22 mouse cellular contexts compared by ENCODE assay signal in genomic region chr4:149623711-149624110, GRCm38 (mm10). TPM values are rescaled to one million over a fixed set of nuclear protein-coding genes. Genes with fewer than 3 reads are reported as not detected.
DNase-seq lines count a peak whose midpoint lies in the region; ATAC-seq and TF ChIP-seq lines count a peak whose summit lies in the region.
"Had no signal": no experiment of that assay in that cellular context is flagged by ENCODE, and none has a peak within 500 bp of the region (broad histone marks: within the 10 kb centered on the region; RNA-seq: fewer than 3 reads in every experiment).

No protein-coding gene starts in this region.

- TF ChIP-seq POLR2A in MEL (IDR thresholded peaks at IDR 0.05; ENCODE audit: control insufficient read depth in 1 of 2, insufficient read depth in 1 of 2, low read depth in 1 of 2, low read length in 2 of 2, poor library complexity in 1 of 2), result no peak

- H3K27ac ChIP-seq in MEL (ENCODE audit: control insufficient read depth, low read depth, low read length), result no peak overlapping the region
- H3K27ac ChIP-seq in kidney, embryonic 14.5 days (ENCODE audit: low read depth, low read length), result no peak overlapping the region
- H3K27ac ChIP-seq: embryonic facial prominence, embryonic 13.5 days; embryonic facial prominence, embryonic 15.5 days; forebrain, embryonic 13.5 days; forebrain, embryonic 15.5 days had no signal

- WGBS in kidney, embryonic 14.5 days, result 87% methylated on average over 5 of the region's 5 CpGs

- DNase-seq in heart, adult 11 months, result peak; percentile 79
- no peak for DNase-seq in heart, postnatal 10 days
- DNase-seq in MEL (ENCODE audit: low read depth, low spot score), result no peak
- DNase-seq in Muller cell, postnatal 12 days (ENCODE audit: inconsistent ontology term), result peak; percentile 74
- peak; percentile 11 for DNase-seq in fat pad, adult 2 months (ENCODE audit: extremely low read depth, low read depth, low spot score)
- DNase-seq in adrenal gland, postnatal 4 days (ENCODE audit: low spot score in 2 of 2), result no peak
- DNase-seq: adrenal gland, adult 2 months; adrenal gland, postnatal 10 days; adrenal gland, postnatal 25 days; cerebellum, adult 11 months; cerebellum, adult 18-20 months; cerebellum, adult 8-10 months; cerebellum, adult 9-11 months; cerebellum, postnatal 25 days; embryo, embryonic 11 days; forebrain, postnatal 0 days had no signal

- no peak overlapping the region for H3K4me3 ChIP-seq in MEL (ENCODE audit: control insufficient read depth in 1 of 2, insufficient read depth in 1 of 2, low read depth in 2 of 2, low read length in 2 of 2)
- no peak overlapping the region for H3K4me3 ChIP-seq in kidney, embryonic 14.5 days (ENCODE audit: low read length)
- H3K4me3 ChIP-seq: embryonic facial prominence, embryonic 13.5 days; embryonic facial prominence, embryonic 15.5 days; erythroblast, embryonic 14.5 days; forebrain, embryonic 13.5 days; forebrain, embryonic 15.5 days had no signal

- no peaks in the 10 kb centered on the region for H3K4me1 ChIP-seq in MEL (ENCODE audit: control insufficient read depth in 1 of 2, insufficient read depth in 2 of 2, low read length in 2 of 2)
- no peaks in the 10 kb centered on the region for H3K4me1 ChIP-seq in kidney, embryonic 14.5 days (ENCODE audit: control insufficient read depth, insufficient read depth, low read length)
- H3K4me1 ChIP-seq: embryonic facial prominence, embryonic 15.5 days had no signal

- H3K4me2 ChIP-seq in kidney, embryonic 14.5 days (replicated peaks; ENCODE audit: low read depth, low read length), result no peak overlapping the region
- H3K4me2 ChIP-seq: embryonic facial prominence, embryonic 13.5 days; embryonic facial prominence, embryonic 15.5 days; forebrain, embryonic 13.5 days; forebrain, embryonic 15.5 days had no signal

- no peak for TF ChIP-seq RAD21 in MEL (IDR thresholded peaks at IDR 0.05; ENCODE audit: low read depth, low read length)

- peaks cover 10 to 12% of the 10 kb centered on the region in 2 experiments for H3K27me3 ChIP-seq in MEL (ENCODE audit: control insufficient read depth in 1 of 2, insufficient read depth in 2 of 2, low read length in 2 of 2)
- no peaks in the 10 kb centered on the region for H3K27me3 ChIP-seq in kidney, embryonic 14.5 days (ENCODE audit: control insufficient read depth, insufficient read depth, low read length)
- H3K27me3 ChIP-seq: embryonic facial prominence, embryonic 13.5 days; embryonic facial prominence, embryonic 15.5 days; forebrain, embryonic 13.5 days; forebrain, embryonic 15.5 days had no signal

- no peaks in the 10 kb centered on the region for H3K36me3 ChIP-seq in MEL (ENCODE audit: control insufficient read depth in 1 of 2, insufficient read depth in 2 of 2, low read length in 2 of 2)
- peaks cover 3% of the 10 kb centered on the region; the same call in 1 of the 2 replicates for H3K36me3 ChIP-seq in kidney, embryonic 14.5 days (ENCODE audit: control insufficient read depth, insufficient read depth, low read length)
- H3K36me3 ChIP-seq: embryonic facial prominence, embryonic 13.5 days had no signal

- ATAC-seq in kidney, embryonic 14.5 days (ENCODE audit: low FRiP score, low TSS enrichment), result no peak
- ATAC-seq: forebrain, embryonic 13.5 days; forebrain, embryonic 15.5 days; forebrain, postnatal 0 days had no signal

- no peak for TF ChIP-seq EP300 in MEL (IDR thresholded peaks at IDR 0.05; ENCODE audit: low read depth in 1 of 2, low read length in 2 of 2)

- no peak for TF ChIP-seq CTCF in MEL (IDR thresholded peaks at IDR 0.05 in 2 of 3, conservative IDR thresholded peaks at IDR 0.05 in 1 of 3; ENCODE audit: control insufficient read depth in 1 of 3, insufficient read depth in 1 of 3, low read depth in 2 of 3, low read length in 3 of 3, poor library complexity in 1 of 3, severe bottlenecking in 1 of 3)

- intact Hi-C loops in heart, postnatal 10 days (cut with DNase I), result no loop called here

- H3K9ac ChIP-seq in MEL (ENCODE audit: control insufficient read depth, low read depth, low read length, poor library complexity, severe bottlenecking), result no peak overlapping the region
- H3K9ac ChIP-seq in kidney, embryonic 14.5 days (ENCODE audit: low read depth, low read length), result no peak overlapping the region
- H3K9ac ChIP-seq: embryonic facial prominence, embryonic 13.5 days; embryonic facial prominence, embryonic 15.5 days; forebrain, embryonic 13.5 days; forebrain, embryonic 15.5 days; forebrain, postnatal 0 days had no signal

- no peaks in the 10 kb centered on the region for H3K79me2 ChIP-seq in MEL (ENCODE audit: control insufficient read depth, insufficient read depth, low read length, poor library complexity)

- no peaks in the 10 kb centered on the region for H3K9me3 ChIP-seq in MEL (replicated peaks; ENCODE audit: insufficient read depth, low read length)
- H3K9me3 ChIP-seq in kidney, embryonic 14.5 days (ENCODE audit: control insufficient read depth, low read length), result no peaks in the 10 kb centered on the region
- H3K9me3 ChIP-seq: embryonic facial prominence, embryonic 13.5 days; embryonic facial prominence, embryonic 15.5 days; forebrain, embryonic 13.5 days; forebrain, embryonic 15.5 days had no signal

TF ChIP-seq in MEL, 35 proteins besides CTCF, POLR2A, EP300 and RAD21:
- TF ChIP-seq POLR2AphosphoS5 (IDR thresholded peaks at IDR 0.05; ENCODE audit: borderline replicate concordance, low read depth, low read length), result no peak
- TF ChIP-seq JUND (IDR thresholded peaks at IDR 0.05; ENCODE audit: low read depth, low read length), result no peak
- TF ChIP-seq TBP (IDR thresholded peaks at IDR 0.05; ENCODE audit: low read depth, low read length), result 0 out of 2 replicates have a peak, but pooled peaks have one; percentile 27
- TF ChIP-seq CHD1 (IDR thresholded peaks at IDR 0.05; ENCODE audit: low read depth, low read length), result no peak
- TF ChIP-seq ZKSCAN1 (IDR thresholded peaks at IDR 0.05; ENCODE audit: low read depth, low read length), result no peak

RNA-seq across cellular contexts. Expression of gene Clstn1, which starts 37.4 kb away (rescaled TPM):
- total RNA-seq in heart, postnatal 10 days (2021), result 10 to 100 TPM; 84.3 to 88.1 TPM
- total RNA-seq in MEL (2012; rRNA removed), result 19.3 and 26.6 TPM in 2 replicates
- polyA plus RNA-seq in MEL (2012; ENCODE audit: insufficient read depth in 1 of 2, insufficient read length in 2 of 2, low read depth in 1 of 2, low replicate concordance in 2 of 2, missing spikeins in 1 of 2), result 1 to 10 TPM in 1 of 2 experiments, not detected in 1; 6.1 TPM
- 24.7 and 33.5 TPM in 2 replicates for polyA plus RNA-seq in kidney, embryonic 14.5 days (2014; fragmentation: Nextera tagmentation; extraction: Ambion mirVana)
- 100 to 1,000 TPM; 116 to 127 TPM for total RNA-seq in adrenal gland, postnatal 4 days (2021)

Comparison
In these comparisons a context has a peak if more than half of its experiments do, and no peak if none do; other contexts are left out.
1. DNase-seq: peak in heart, adult 11 months (single experiment), Muller cell, postnatal 12 days (single experiment) and fat pad, adult 2 months (single experiment); none in heart, postnatal 10 days (0 of 2), MEL (single experiment) and adrenal gland, postnatal 4 days (0 of 2).